Mouse (Mus musculus): ENCODE measurements around the gene Adm2. TPM values are rescaled to one million over a fixed set of nuclear protein-coding genes. Genes with fewer than 3 reads are reported as not detected.

Gene Adm2
- not detected for polyA plus RNA-seq (2017; shearing (Covaris generic))

GRCm38 (mm10) chr15:89322670-89323522, at the start of gene Adm2:
Gene Adm2 (plus strand): TSS chr15:89322720.

GRCm38 (mm10) chr15:89315190-89315731, 7.3 kb upstream of the Adm2 start, which contains the start of gene Sbf1:
Gene Sbf1 (minus strand): TSS chr15:89315311.

GRCm38 (mm10) chr15:89334271-89334670, 11.8 kb downstream of the Adm2 start, which contains the start of gene Miox:
Gene Miox (plus strand): TSS chr15:89334398.

DNA sequence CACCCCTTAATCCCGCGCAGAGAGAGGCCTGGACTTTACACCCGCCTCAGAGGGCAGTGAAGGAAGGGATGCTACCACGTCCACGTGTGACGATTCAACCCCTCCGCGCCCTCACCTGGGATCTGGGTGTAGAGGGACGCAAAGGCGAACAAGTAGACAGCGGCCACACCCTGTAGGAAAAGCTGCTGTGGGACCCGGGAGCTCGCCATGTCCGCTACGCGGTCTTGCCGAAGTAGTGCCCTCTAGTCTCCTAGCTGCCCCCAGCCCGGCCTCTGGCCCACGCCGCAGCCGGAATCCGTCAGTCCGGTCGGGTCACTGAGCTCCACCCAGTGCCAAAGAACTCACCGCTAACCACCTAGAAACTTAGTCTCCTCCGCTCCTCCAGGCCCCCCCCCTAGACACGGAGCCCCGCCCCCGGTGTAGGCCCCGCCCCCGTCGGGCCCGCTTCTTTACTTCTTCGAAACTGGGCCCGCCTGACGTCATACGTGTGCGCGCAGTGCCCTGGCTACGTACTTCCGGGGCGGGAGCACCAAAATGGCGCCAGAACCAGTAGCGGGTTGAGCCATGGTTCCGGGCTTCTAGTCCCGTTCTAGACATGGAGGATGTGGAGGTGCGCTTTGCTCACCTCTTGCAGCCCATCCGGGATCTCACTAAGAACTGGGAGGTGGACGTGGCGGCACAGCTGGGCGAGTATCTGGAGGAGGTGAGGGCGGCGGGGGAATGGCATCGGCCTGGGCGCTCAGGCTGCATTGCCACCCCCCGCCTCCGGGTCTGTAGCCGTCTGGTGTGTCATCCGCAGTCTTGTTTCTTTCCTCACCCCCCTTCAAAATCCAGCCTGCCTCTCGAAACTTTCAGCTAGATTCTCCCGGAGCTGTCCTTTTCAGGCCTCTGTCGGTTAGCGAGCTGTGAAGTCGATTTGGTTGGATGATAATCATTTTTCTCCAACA, 33.0 kb downstream of the Adm2 start, which contains the start of the genes Lmf2 and Ncaph2:
Gene Lmf2 (minus strand): TSS at position 419 of the 947 bp plus-strand sequence.
Gene Ncaph2 (plus strand): TSS at position 479 of the 947 bp plus-strand sequence.

GRCm38 (mm10) chr15:89373762-89374248, 51.3 kb downstream of the Adm2 start, which contains the start of gene Sco2:
Gene Sco2 (minus strand): TSS chr15:89373846.

Other genes starting within 250 kb of the Adm2 start
- 55.0 TPM for gene Trabd, start 247.6 kb upstream of the Adm2 start, polyA plus RNA-seq (2017; shearing (Covaris generic))
- 26.0 TPM for gene Selenoo, start 233.6 kb upstream of the Adm2 start, polyA plus RNA-seq (2017; shearing (Covaris generic))
- gene Tubgcp6, start 199.6 kb upstream of the Adm2 start, polyA plus RNA-seq (2017; shearing (Covaris generic)) = 21.5 TPM
- 33.4 TPM for gene Hdac10, start 194.0 kb upstream of the Adm2 start, polyA plus RNA-seq (2017; shearing (Covaris generic))
- gene Mapk12, start 182.0 kb upstream of the Adm2 start, polyA plus RNA-seq (2017; shearing (Covaris generic)) = 6.1 TPM
- gene Mapk11, start 173.1 kb upstream of the Adm2 start, polyA plus RNA-seq (2017; shearing (Covaris generic)) = 34.8 TPM
- gene Plxnb2, start 141.9 kb upstream of the Adm2 start, polyA plus RNA-seq (2017; shearing (Covaris generic)) = 0.76 TPM
- gene Dennd6b, start 126.2 kb upstream of the Adm2 start, polyA plus RNA-seq (2017; shearing (Covaris generic)) = 42.0 TPM
- gene Ppp6r2, start 111.2 kb upstream of the Adm2 start, polyA plus RNA-seq (2017; shearing (Covaris generic)) = 14.2 TPM
- 140 TPM for gene Sbf1, start 7.4 kb upstream of the Adm2 start, polyA plus RNA-seq (2017; shearing (Covaris generic))
- not detected for gene Miox, start 11.7 kb downstream of the Adm2 start, polyA plus RNA-seq (2017; shearing (Covaris generic))
- 50.1 TPM for gene Lmf2, start 32.9 kb downstream of the Adm2 start, polyA plus RNA-seq (2017; shearing (Covaris generic))
- 131 TPM for gene Ncaph2, start 33.0 kb downstream of the Adm2 start, polyA plus RNA-seq (2017; shearing (Covaris generic))
- 3.0 TPM for gene Sco2, start 51.1 kb downstream of the Adm2 start, polyA plus RNA-seq (2017; shearing (Covaris generic))
- 0.79 TPM for gene Tymp, start 54.3 kb downstream of the Adm2 start, polyA plus RNA-seq (2017; shearing (Covaris generic))
- gene Odf3b, start 56.6 kb downstream of the Adm2 start, polyA plus RNA-seq (2017; shearing (Covaris generic)) = not detected
- gene Klhdc7b, start 62.2 kb downstream of the Adm2 start, polyA plus RNA-seq (2017; shearing (Covaris generic)) = not detected
- not detected for gene Syce3, start 87.8 kb downstream of the Adm2 start, polyA plus RNA-seq (2017; shearing (Covaris generic))
- gene Cpt1b, start 103.1 kb downstream of the Adm2 start, polyA plus RNA-seq (2017; shearing (Covaris generic)) = 0.45 TPM
- gene C730034F03Rik, start 106.9 kb downstream of the Adm2 start, polyA plus RNA-seq (2017; shearing (Covaris generic)) = 6.1 TPM
- gene Gm44502, start 107.0 kb downstream of the Adm2 start, polyA plus RNA-seq (2017; shearing (Covaris generic)) = not detected
- 124 TPM for gene Chkb, start 107.2 kb downstream of the Adm2 start, polyA plus RNA-seq (2017; shearing (Covaris generic))
- 0.09 TPM for gene Mapk8ip2, start 131.2 kb downstream of the Adm2 start, polyA plus RNA-seq (2017; shearing (Covaris generic))
- gene Arsa, start 154.7 kb downstream of the Adm2 start, polyA plus RNA-seq (2017; shearing (Covaris generic)) = 13.1 TPM
- not detected for gene Shank3, start 176.9 kb downstream of the Adm2 start, polyA plus RNA-seq (2017; shearing (Covaris generic))
- not detected for gene Acr, start 245.6 kb downstream of the Adm2 start, polyA plus RNA-seq (2017; shearing (Covaris generic))